Mouse (Mus musculus) kidney, embryonic 14.5 days (tissue): ENCODE measurements around the gene Gxylt2. TPM values are rescaled to one million over a fixed set of nuclear protein-coding genes. Genes with fewer than 3 reads are reported as not detected.
A peak's percentile ranks its signal among the peaks of the same experiment; 100 is the strongest.

Experiments used
- ATAC-seq: fragments of 200-750 bp; cut with Nextera tagmentation; 2 replicates; pipeline ENCODE4 v1.8.0; 2017; ENCODE audit warnings: moderate number of reproducible peaks, mild to moderate bottlenecking, moderate TSS enrichment, moderate library complexity; ENCODE audit not compliant: low FRiP score, low TSS enrichment
- H3K27ac ChIP-seq: fragments of 300-500 bp; sonication (generic); 2 replicates; pipeline ENCODE4 v1.5.1; 2014; ENCODE audit warnings: low read depth, mild to moderate bottlenecking, low read length, moderate library complexity, mixed read lengths
- H3K27me3 ChIP-seq: fragments of 300-500 bp; sonication (generic); 2 replicates; pipeline ENCODE4 v1.6.1; 2014; ENCODE audit warnings: mild to moderate bottlenecking, low read length; ENCODE audit not compliant: control insufficient read depth, insufficient read depth
- H3K36me3 ChIP-seq: fragments of 300-500 bp; sonication (generic); 2 replicates; pipeline ENCODE4 v1.6.1; 2014; ENCODE audit warnings: low read length, mixed read lengths; ENCODE audit not compliant: control insufficient read depth, insufficient read depth
- H3K4me1 ChIP-seq: fragments of 300-500 bp; sonication (generic); 2 replicates; pipeline ENCODE4 v1.6.1; 2014; ENCODE audit warnings: low read length, mixed read lengths; ENCODE audit not compliant: control insufficient read depth, insufficient read depth
- H3K4me2 ChIP-seq: fragments of 300-500 bp; sonication (generic); replicated peaks from 2 replicates; pipeline ENCODE4 v1.6.1; 2014; ENCODE audit warnings: low read depth, mild to moderate bottlenecking, low read length
- H3K4me3 ChIP-seq: fragments of 300-500 bp; sonication (generic); 2 replicates; pipeline ENCODE4 v1.5.1; 2014; ENCODE audit warnings: mild to moderate bottlenecking, low read length
- H3K9ac ChIP-seq: fragments of 300-500 bp; sonication (generic); 2 replicates; pipeline ENCODE4 v1.6.1; 2014; ENCODE audit warnings: low read depth, mild to moderate bottlenecking, low read length, moderate library complexity
- H3K9me3 ChIP-seq: fragments of 300-500 bp; sonication (generic); 2 replicates; pipeline ENCODE4 v1.6.1; 2016; ENCODE audit warnings: low read length; ENCODE audit not compliant: control insufficient read depth
- WGBS: fragments of 180-500 bp; shearing (Covaris S2); extraction: QIAGEN DNeasy Blood & Tissue Kit; methylation state at CpG from one replicate; pipeline ENCODE4 v1.1.7; 2014; 5-methylcytosine and 5-hydroxymethylcytosine counted together
- polyA plus RNA-seq: library from polyadenylated mRNA; unstranded; fragments of >200 nt; fragmentation: Nextera tagmentation; extraction: Ambion mirVana; gene quantifications from 2 replicates; pipeline ENCODE4 v1.2.1, GENCODE M21; 2014

The Gxylt2 gene
- polyA plus RNA-seq, 1 experiment from 2014 or later: 12.4 TPM

DNA sequence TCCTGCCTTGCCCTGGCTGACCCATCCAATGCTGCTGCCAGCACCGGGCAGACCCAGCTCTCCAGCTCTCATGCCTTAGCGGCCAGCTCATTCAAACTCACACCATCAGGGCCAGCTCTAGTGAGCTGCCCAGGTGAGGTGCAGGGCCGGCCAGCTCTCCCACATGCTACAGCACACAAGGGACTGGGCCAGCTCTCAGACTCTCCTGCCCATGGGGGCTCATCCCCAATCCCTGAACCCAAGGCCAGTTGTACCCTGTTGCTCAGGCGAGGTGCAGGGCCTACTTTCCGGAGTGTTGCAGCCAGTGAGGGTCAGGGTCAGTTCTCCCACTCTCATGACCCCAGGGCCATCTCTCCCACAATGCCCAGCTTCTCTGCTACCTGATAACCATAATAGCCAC lies 74.1 kb downstream of the Gxylt2 start:
- Histone ChIP-seq H3K9me3 (no peaks in the 10 kb centered on the region), H3K4me3 (no peak overlapping the region), H3K9ac (no peak overlapping the region), H3K36me3 (no peaks in the 10 kb centered on the region), H3K27ac (no peak overlapping the region), H3K4me1 (peaks cover 7% of the 10 kb centered on the region), H3K27me3 (no peaks in the 10 kb centered on the region), H3K4me2 (no peak overlapping the region)
- 68% methylated on average over 5 of the region's 5 CpGs for WGBS
- ATAC-seq: peak; percentile 33; the same call in 1 of the 2 replicates

DNA sequence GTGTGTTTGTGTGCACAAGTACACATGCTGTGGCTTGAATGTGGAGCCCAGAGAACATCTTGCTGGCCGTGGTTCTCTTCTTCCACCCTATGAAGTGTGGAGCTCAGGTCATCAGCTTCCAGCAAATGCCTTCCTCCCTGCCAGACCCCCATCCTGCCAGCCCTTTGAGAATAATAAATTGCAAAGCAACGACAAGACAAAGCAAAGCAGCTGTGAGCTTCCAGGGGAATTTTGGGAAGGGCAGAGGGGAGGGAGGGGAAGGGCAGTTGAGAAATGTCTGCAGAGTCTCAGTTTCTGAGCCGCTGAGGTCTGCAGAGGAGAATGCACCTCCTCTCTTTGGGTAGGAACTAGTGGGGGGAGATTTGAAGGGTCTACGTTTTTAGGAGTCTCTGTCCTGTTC lies 75.9 kb downstream of the Gxylt2 start:
- 9% methylated on average over 4 of the region's 4 CpGs for WGBS
- no peak for ATAC-seq
- Histone ChIP-seq H3K27me3 (no peaks in the 10 kb centered on the region), H3K9me3 (no peaks in the 10 kb centered on the region), H3K4me1 (peaks cover 7% of the 10 kb centered on the region), H3K4me2 (no peak overlapping the region), H3K4me3 (no peak overlapping the region), H3K27ac (no peak overlapping the region), H3K36me3 (no peaks in the 10 kb centered on the region), H3K9ac (no peak overlapping the region)

DNA sequence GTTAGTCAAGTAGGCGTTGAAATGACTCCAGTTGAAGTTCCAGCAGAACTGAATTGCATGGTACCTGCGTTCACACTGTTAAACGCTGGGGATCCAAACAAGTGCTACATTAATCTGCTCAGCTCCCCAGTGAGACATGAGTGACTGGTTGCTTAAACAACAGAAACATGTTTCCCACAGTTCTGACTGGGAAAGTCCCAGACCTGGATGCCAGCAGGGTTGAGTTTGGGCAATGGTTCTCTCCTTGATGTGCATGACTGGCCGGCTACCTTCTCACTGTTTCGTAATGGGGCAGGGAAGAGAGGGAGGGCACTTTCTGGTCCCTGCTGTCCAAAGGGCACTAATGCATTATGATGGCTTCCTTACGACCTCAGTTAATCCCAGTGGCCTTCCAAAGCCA lies 77.1 kb downstream of the Gxylt2 start:
- H3K36me3 ChIP-seq: no peaks in the 10 kb centered on the region
- H3K4me3 ChIP-seq: no peak overlapping the region
- H3K9ac ChIP-seq: no peak overlapping the region
- WGBS: 84% methylated on average over 6 of the region's 6 CpGs
- no peaks in the 10 kb centered on the region for H3K9me3 ChIP-seq
- ATAC-seq: no peak
- no peak overlapping the region for H3K4me2 ChIP-seq
- no peak overlapping the region for H3K27ac ChIP-seq
- H3K4me1 ChIP-seq: peaks cover 7% of the 10 kb centered on the region
- no peaks in the 10 kb centered on the region for H3K27me3 ChIP-seq

DNA sequence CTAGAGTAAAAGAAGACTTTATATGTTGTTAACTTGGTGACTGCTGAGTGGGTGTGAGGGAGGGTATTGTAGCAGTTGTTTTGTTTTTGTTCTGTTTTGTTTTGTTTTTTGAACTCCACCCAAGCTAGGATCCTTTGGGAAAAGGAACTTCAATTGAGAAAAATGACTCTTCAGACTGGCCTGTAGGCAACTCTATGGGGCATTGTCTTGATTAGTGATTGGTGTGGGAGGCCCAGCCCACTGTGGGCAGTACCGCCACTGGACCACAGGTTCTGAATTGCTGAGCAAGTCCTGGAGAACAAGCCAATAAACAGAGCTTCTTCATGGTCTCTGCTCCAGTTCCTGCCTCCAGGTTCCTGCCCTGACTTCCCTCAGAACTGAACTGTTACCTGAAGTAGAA lies 83.2 kb downstream of the Gxylt2 start:
- no peak overlapping the region for H3K4me3 ChIP-seq
- no peaks in the 10 kb centered on the region for H3K27me3 ChIP-seq
- 100% methylated on average over 1 of the region's 1 CpGs for WGBS
- no peaks in the 10 kb centered on the region for H3K4me1 ChIP-seq
- H3K36me3 ChIP-seq: no peaks in the 10 kb centered on the region
- no peaks in the 10 kb centered on the region for H3K9me3 ChIP-seq
- H3K4me2 ChIP-seq: no peak overlapping the region
- H3K27ac ChIP-seq: no peak overlapping the region
- no peak for ATAC-seq
- no peak overlapping the region for H3K9ac ChIP-seq

DNA sequence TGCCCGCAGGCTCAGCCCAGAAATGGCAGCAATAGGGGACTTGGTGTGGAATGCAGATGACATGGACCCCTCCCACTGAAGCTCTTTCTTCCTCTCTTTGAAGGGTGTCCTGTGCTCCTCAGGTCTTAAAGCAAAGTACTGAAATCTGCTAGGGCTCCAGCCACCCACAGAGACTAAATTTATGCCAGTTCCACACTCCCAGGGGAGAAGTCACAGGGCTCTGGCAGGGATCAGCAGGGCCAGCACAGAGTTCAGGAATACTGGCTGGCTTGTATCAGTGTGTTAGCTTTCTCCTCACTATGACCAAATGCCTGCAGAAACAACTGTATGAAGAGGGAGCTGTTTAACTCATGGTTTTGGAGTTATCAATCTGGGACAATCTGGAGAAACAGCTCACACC lies 84.6 kb downstream of the Gxylt2 start:
- Histone ChIP-seq H3K36me3 (no peaks in the 10 kb centered on the region), H3K9ac (no peak overlapping the region), H3K9me3 (no peaks in the 10 kb centered on the region), H3K4me3 (no peak overlapping the region), H3K27me3 (no peaks in the 10 kb centered on the region), H3K4me2 (no peak overlapping the region), H3K4me1 (no peaks in the 10 kb centered on the region; the same call in 1 of the 2 replicates), H3K27ac (no peak overlapping the region)
- 86% methylated on average over 1 of the region's 1 CpGs for WGBS
- no peak for ATAC-seq

DNA sequence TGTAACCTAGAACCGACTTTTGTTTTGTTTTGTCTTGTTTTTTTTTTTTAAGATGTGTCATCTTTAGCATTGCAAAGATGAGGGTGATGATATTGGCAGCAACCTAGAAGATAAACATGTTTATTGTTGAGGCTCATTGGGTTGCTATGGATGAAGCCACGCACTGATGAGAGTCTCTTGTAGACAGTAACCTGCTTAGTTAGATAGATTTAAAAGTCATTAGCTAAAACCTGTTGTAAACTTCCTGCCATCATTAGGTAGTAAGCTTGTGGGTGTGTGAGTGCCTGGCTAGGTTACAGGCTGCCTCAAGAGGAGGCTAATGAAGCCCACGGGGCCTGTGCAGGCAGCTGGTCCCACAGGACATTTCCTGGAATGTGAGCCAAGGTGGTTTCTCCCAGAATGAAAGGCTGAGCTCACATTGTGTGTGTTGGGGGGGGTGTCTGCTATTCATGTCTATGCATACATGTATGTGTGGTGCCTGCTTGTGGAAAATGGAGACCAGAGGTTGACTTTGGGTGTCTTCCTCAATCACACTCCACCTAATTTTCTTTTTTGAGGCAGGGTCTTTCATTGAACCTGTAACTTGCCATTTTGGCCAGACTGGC lies 87.6 kb downstream of the Gxylt2 start:
- Histone ChIP-seq H3K9ac (no peak overlapping the region), H3K4me2 (no peak overlapping the region), H3K36me3 (no peaks in the 10 kb centered on the region), H3K27me3 (no peaks in the 10 kb centered on the region), H3K4me1 (no peaks in the 10 kb centered on the region; the same call in 1 of the 2 replicates), H3K4me3 (no peak overlapping the region), H3K27ac (no peak overlapping the region), H3K9me3 (no peaks in the 10 kb centered on the region)
- no peak for ATAC-seq
- 75% methylated on average over 3 of the region's 3 CpGs for WGBS

DNA sequence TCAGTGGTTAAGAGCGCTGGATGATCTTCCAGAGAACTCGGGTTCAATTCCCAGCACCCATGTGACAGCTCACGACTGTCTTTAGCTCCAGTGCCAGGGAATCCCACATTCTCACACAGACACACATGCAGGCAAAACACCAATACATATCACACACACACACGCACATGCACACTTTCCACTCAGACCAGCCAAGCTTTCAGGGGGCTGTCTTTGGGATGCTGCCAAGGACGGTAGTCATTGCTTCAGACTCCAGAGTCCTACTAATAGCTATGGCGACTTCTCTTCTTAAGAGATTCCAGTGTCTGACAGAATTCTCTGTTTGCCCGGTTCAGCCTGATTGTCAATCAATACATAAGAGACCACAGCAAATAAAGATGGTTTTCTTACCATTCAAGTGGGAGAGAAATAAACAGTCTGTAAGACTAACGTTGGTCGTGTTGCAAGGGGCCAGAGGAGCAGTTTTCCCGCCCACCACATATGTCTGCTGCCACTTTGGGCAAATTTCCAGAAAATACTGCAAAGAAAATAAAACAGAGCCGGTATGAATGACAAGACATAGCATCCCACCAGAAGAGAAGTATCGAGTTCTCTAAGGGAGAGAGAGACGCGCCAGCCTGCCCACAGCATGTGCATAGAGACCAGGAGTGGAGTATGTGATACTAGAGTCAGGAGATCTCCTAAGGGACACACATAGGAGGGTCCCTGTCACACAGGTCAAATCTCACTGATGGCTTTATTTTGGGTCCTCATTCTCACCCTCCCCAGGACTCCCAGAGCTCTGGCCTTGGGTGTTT lies 88.6 kb downstream of the Gxylt2 start:
- no peaks in the 10 kb centered on the region for H3K9me3 ChIP-seq
- no peaks in the 10 kb centered on the region; the same call in 1 of the 2 replicates for H3K4me1 ChIP-seq
- no peak overlapping the region for H3K9ac ChIP-seq
- whole genome bisulfite sequencing: 57% methylated on average over 14 of the region's 14 CpGs
- no peaks in the 10 kb centered on the region for H3K27me3 ChIP-seq
- H3K27ac ChIP-seq: no peak overlapping the region
- 0 out of 2 replicates have a peak, but pooled peaks have one; percentile 11 for ATAC-seq
- H3K36me3 ChIP-seq: no peaks in the 10 kb centered on the region
- no peak overlapping the region for H3K4me3 ChIP-seq
- no peak overlapping the region for H3K4me2 ChIP-seq

DNA sequence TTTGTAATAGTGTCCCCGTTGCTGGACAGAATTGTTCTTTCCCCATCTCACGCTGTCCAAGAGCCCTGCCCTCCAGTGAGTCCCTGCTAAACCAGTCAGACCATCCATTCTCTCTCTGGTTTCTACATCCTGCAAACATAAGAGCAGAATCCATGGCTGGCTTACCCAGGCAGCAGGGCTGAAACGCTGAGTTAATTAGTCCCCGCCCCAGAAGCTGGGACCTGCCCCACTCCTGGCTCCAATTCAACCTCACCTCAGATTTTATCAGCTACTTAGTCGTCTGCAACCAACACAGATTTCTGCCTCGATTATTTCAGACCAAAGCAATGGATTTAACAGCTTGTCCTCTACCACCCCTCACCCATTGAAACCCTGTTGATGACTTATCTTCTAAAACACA lies 91.3 kb downstream of the Gxylt2 start:
- Histone ChIP-seq H3K27ac (no peak overlapping the region), H3K4me3 (no peak overlapping the region), H3K27me3 (no peaks in the 10 kb centered on the region), H3K9me3 (no peaks in the 10 kb centered on the region), H3K4me2 (no peak overlapping the region), H3K4me1 (no peaks in the 10 kb centered on the region; the same call in 1 of the 2 replicates), H3K36me3 (no peaks in the 10 kb centered on the region), H3K9ac (no peak overlapping the region)
- ATAC-seq: peak; percentile 50; the same call in 1 of the 2 replicates
- 53% methylated on average over 6 of the region's 6 CpGs for WGBS

DNA sequence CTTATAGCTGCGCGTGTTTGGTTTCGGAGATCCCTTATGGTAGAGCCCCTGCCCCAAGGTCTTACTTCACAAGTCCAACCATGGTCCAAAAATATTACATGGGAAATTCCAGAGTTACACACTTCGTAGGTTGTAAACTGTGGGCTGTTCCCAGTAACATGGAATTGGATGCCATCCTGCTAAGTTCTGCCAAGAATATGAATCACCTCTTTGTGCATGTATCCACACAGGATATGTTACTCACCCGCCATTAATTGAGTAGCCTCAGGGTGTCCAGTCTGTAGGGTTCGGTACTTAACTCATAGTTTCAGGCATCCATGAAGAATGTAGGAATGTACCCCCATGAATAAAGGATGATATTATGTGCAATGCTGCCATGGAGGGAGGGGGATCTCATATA lies 94.8 kb downstream of the Gxylt2 start:
- H3K36me3 ChIP-seq: no peaks in the 10 kb centered on the region
- no peak overlapping the region for H3K4me2 ChIP-seq
- H3K4me1 ChIP-seq: 0 out of 2 replicates have a peak, but pooled peaks cover 2% of the 10 kb centered on the region
- H3K9me3 ChIP-seq: no peaks in the 10 kb centered on the region
- H3K9ac ChIP-seq: no peak overlapping the region
- 84% methylated on average over 6 of the region's 6 CpGs for WGBS
- no peaks in the 10 kb centered on the region for H3K27me3 ChIP-seq
- no peak for ATAC-seq
- H3K4me3 ChIP-seq: no peak overlapping the region
- H3K27ac ChIP-seq: no peak overlapping the region
